8 mouse cellular contexts compared by ENCODE assay signal in genomic region chr10:40371914-40372675, GRCm38 (mm10). TPM values are rescaled to one million over a fixed set of nuclear protein-coding genes. Genes with fewer than 3 reads are reported as not detected.
A peak's percentile ranks its signal among the peaks of the same experiment; 100 is the strongest.
DNase-seq lines count a peak whose midpoint lies in the region; ATAC-seq and TF ChIP-seq lines count a peak whose summit lies in the region.

No protein-coding gene starts in this region.

- no peak for TF ChIP-seq CTCF in brain, embryonic 14.5 days (IDR thresholded peaks at IDR 0.05; ENCODE audit: borderline replicate concordance, extremely low read depth, insufficient read depth, insufficient read length)
- no peak for TF ChIP-seq CTCF in liver, postnatal 0 days (IDR thresholded peaks at IDR 0.05; ENCODE audit: low read depth)
- TF ChIP-seq CTCF in stomach, postnatal 0 days (IDR thresholded peaks at IDR 0.05; ENCODE audit: low read depth) = no peak

- H3K4me1 ChIP-seq in heart, embryonic 15.5 days (replicated peaks) = peaks cover 8% of the 10 kb centered on the region
- peaks cover 23% of the 10 kb centered on the region for H3K4me1 ChIP-seq in hindbrain, embryonic 13.5 days (replicated peaks)
- H3K4me1 ChIP-seq in liver, postnatal 0 days (ENCODE audit: insufficient read depth) = peaks cover 5% of the 10 kb centered on the region
- H3K4me1 ChIP-seq in stomach, postnatal 0 days (replicated peaks; ENCODE audit: control insufficient read depth, insufficient read depth) = no peaks in the 10 kb centered on the region

- H3K36me3 ChIP-seq in heart, embryonic 15.5 days = no peaks in the 10 kb centered on the region
- no peaks in the 10 kb centered on the region for H3K36me3 ChIP-seq in hindbrain, embryonic 13.5 days
- no peaks in the 10 kb centered on the region for H3K36me3 ChIP-seq in liver, postnatal 0 days (replicated peaks; ENCODE audit: insufficient read depth, low read length)
- H3K36me3 ChIP-seq in stomach, postnatal 0 days (ENCODE audit: control insufficient read depth, insufficient read depth, low read length) = no peaks in the 10 kb centered on the region

- intact Hi-C loops in heart, postnatal 36 days (cut with DNase I) = no loop called here

- no peak for TF ChIP-seq EP300 in liver, postnatal 0 days (IDR thresholded peaks at IDR 0.05; ENCODE audit: low read depth)
- no peak for TF ChIP-seq EP300 in stomach, postnatal 0 days (optimal IDR thresholded peaks at IDR 0.05)

- H3K27ac ChIP-seq in heart, embryonic 15.5 days = peak overlapping the region; percentile 41
- peak overlapping the region; percentile 73 for H3K27ac ChIP-seq in hindbrain, embryonic 13.5 days
- H3K27ac ChIP-seq in liver, postnatal 0 days (ENCODE audit: low read depth) = no peak overlapping the region
- H3K27ac ChIP-seq in stomach, postnatal 0 days (replicated peaks) = peak overlapping the region; percentile 78

- no peaks in the 10 kb centered on the region for H3K27me3 ChIP-seq in heart, embryonic 15.5 days
- H3K27me3 ChIP-seq in hindbrain, embryonic 13.5 days = no peaks in the 10 kb centered on the region
- H3K27me3 ChIP-seq in liver, postnatal 0 days (ENCODE audit: insufficient read depth, low read length) = no peaks in the 10 kb centered on the region
- no peaks in the 10 kb centered on the region for H3K27me3 ChIP-seq in stomach, postnatal 0 days (ENCODE audit: control insufficient read depth, insufficient read depth, low read length)

- no peak for ATAC-seq in heart, embryonic 15.5 days (replicated peaks; ENCODE audit: insufficient number of reproducible peaks, insufficient read depth, low FRiP score, low read depth)
- ATAC-seq in hindbrain, embryonic 13.5 days (ENCODE audit: low FRiP score) = peak; percentile 91
- peak; percentile 40; the same call in 1 of the 2 replicates for ATAC-seq in liver, postnatal 0 days
- peak; percentile 91 for ATAC-seq in stomach, postnatal 0 days (ENCODE audit: low FRiP score, low TSS enrichment)

- H3K4me3 ChIP-seq in heart, embryonic 15.5 days = no peak overlapping the region
- no peak overlapping the region for H3K4me3 ChIP-seq in hindbrain, embryonic 13.5 days
- no peak overlapping the region for H3K4me3 ChIP-seq in liver, postnatal 0 days (ENCODE audit: low read depth, low read length)
- H3K4me3 ChIP-seq in stomach, postnatal 0 days (ENCODE audit: low read depth, low read length) = no peak overlapping the region

- H3K9ac ChIP-seq in heart, embryonic 15.5 days = no peak overlapping the region
- H3K9ac ChIP-seq in hindbrain, embryonic 13.5 days = no peak overlapping the region
- no peak overlapping the region for H3K9ac ChIP-seq in liver, postnatal 0 days (replicated peaks)
- no peak overlapping the region; the same call in 1 of the 2 replicates for H3K9ac ChIP-seq in stomach, postnatal 0 days (ENCODE audit: low read length)

- TF ChIP-seq POLR2A in brain, embryonic 14.5 days (IDR thresholded peaks at IDR 0.05; ENCODE audit: borderline replicate concordance, extremely low read depth, insufficient read depth, insufficient read length, poor library complexity, severe bottlenecking) = no peak

- 41% methylated on average over 11 of the region's 11 CpGs for WGBS in heart, embryonic 15.5 days
- WGBS in hindbrain, embryonic 13.5 days = 27% methylated on average over 11 of the region's 11 CpGs
- WGBS in liver, postnatal 0 days (ENCODE audit: insufficient replicate concordance) = 49% methylated on average over 11 of the region's 11 CpGs
- 21% methylated on average over 11 of the region's 11 CpGs for WGBS in stomach, postnatal 0 days

- no peak overlapping the region for H3K4me2 ChIP-seq in heart, embryonic 15.5 days
- no peak overlapping the region for H3K4me2 ChIP-seq in hindbrain, embryonic 13.5 days
- no peak overlapping the region for H3K4me2 ChIP-seq in liver, postnatal 0 days (ENCODE audit: low read depth, low read length)
- peak overlapping the region; percentile 36 for H3K4me2 ChIP-seq in stomach, postnatal 0 days (replicated peaks; ENCODE audit: low read depth)

- no peak for DNase-seq in heart, postnatal 36 days
- peak; percentile 46 for DNase-seq in CD4-positive, CD25-positive, alpha-beta regulatory T cell, adult 2 months (ENCODE audit: low read depth, low spot score)
- peak; percentile 93 for DNase-seq in brain, embryonic 14.5 days (ENCODE audit: low read depth)
- no peak for DNase-seq in liver, postnatal 0 days
- DNase-seq in stomach, postnatal 0 days (ENCODE audit: low spot score) = no peak
- no peak for DNase-seq in adrenal gland, adult 18-20 months (ENCODE audit: low spot score in 2 of 2)

- H3K9me3 ChIP-seq in heart, embryonic 15.5 days (replicated peaks) = no peaks in the 10 kb centered on the region
- H3K9me3 ChIP-seq in hindbrain, embryonic 13.5 days = no peaks in the 10 kb centered on the region
- no peaks in the 10 kb centered on the region for H3K9me3 ChIP-seq in liver, postnatal 0 days (ENCODE audit: low read length)
- no peaks in the 10 kb centered on the region for H3K9me3 ChIP-seq in stomach, postnatal 0 days (ENCODE audit: control insufficient read depth, low read length)

RNA-seq across cellular contexts. Expression of gene Cdk19, which starts 32.7 kb away (rescaled TPM):
- polyA plus RNA-seq in heart, embryonic 15.5 days (2015; fragmentation: Nextera tagmentation; extraction: Ambion mirVana) = 5.3 and 6.9 TPM in 2 replicates
- 10 to 100 TPM; 14.5 to 16.1 TPM for total RNA-seq in heart, postnatal 36 days (2021)
- 20.2 and 21.5 TPM in 2 replicates for polyA plus RNA-seq in brain, embryonic 14.5 days (2012; rRNA removed)
- polyA plus RNA-seq in hindbrain, embryonic 13.5 days (2015; fragmentation: Nextera tagmentation; extraction: Ambion mirVana) = 11.0 and 12.7 TPM in 2 replicates
- 2.5 and 2.8 TPM in 2 replicates for polyA plus RNA-seq in liver, postnatal 0 days (2015; fragmentation: Nextera tagmentation; extraction: Ambion mirVana)
- polyA plus RNA-seq in stomach, postnatal 0 days (2015; fragmentation: Nextera tagmentation; extraction: Ambion mirVana) = 4.2 and 4.4 TPM in 2 replicates
- total RNA-seq in adrenal gland, adult 18-20 months (2021) = 10 to 100 TPM in 1 of 2 experiments, 1 to 10 TPM in 1; 6.1 to 11.8 TPM

Comparison
In these comparisons a context has a peak if more than half of its experiments do, and no peak if none do; other contexts are left out.
1. DNase-seq: peak in CD4-positive, CD25-positive, alpha-beta regulatory T cell, adult 2 months (single experiment) and brain, embryonic 14.5 days (single experiment); none in heart, postnatal 36 days (0 of 2), liver, postnatal 0 days (single experiment), stomach, postnatal 0 days (single experiment) and adrenal gland, adult 18-20 months (0 of 2).